Mouse (Mus musculus) limb, embryonic 10.5 days (tissue): ENCODE measurements at regions not wholly inside any gene's neighbourhood (a gene's known extent, or its start where the extent isn't known, plus 50 kb on each side); places are given as distances from the start of the nearest gene placed in this dataset.

Source experiments
- DNase-seq: peaks from one replicate; pipeline ENCODE4 v3.0.0-alpha.2; 2017; ENCODE audit warnings: low spot score
- H3K27ac ChIP-seq: fragments of 300-500 bp; sonication (generic); 2 replicates; pipeline ENCODE4 v1.5.1; 2016; ENCODE audit warnings: mild to moderate bottlenecking
- H3K27me3 ChIP-seq: fragments of 300-500 bp; sonication (generic); 2 replicates; pipeline ENCODE4 v1.6.1; 2016; ENCODE audit warnings: low read depth, mild to moderate bottlenecking; ENCODE audit not compliant: poor library complexity, severe bottlenecking
- H3K36me3 ChIP-seq: fragments of 300-500 bp; sonication (generic); 2 replicates; pipeline ENCODE4 v1.6.1; 2016; ENCODE audit warnings: mild to moderate bottlenecking, moderate library complexity
- H3K4me1 ChIP-seq: fragments of 300-500 bp; sonication (generic); 2 replicates; pipeline ENCODE4 v1.6.1; 2016
- H3K4me3 ChIP-seq: fragments of 300-500 bp; sonication (generic); 2 replicates; pipeline ENCODE4 v1.5.1; 2016; ENCODE audit warnings: mild to moderate bottlenecking, moderate library complexity
- H3K9me3 ChIP-seq: fragments of 300-500 bp; sonication (generic); replicated peaks from 2 replicates; pipeline ENCODE4 v1.6.1; 2016; ENCODE audit warnings: mild to moderate bottlenecking
- WGBS: fragments of 180-500 bp; shearing (Covaris S2); methylation state at CpG from one replicate; pipeline ENCODE4 v1.1.7; 2016; 5-methylcytosine and 5-hydroxymethylcytosine counted together

- no peak overlapping the region for H3K4me3 ChIP-seq
- peak; percentile 32 for DNase-seq
- no peaks in the 10 kb centered on the region for H3K9me3 ChIP-seq
- H3K27me3 ChIP-seq = no peaks in the 10 kb centered on the region
- H3K36me3 ChIP-seq = no peaks in the 10 kb centered on the region
- no peak overlapping the region for H3K27ac ChIP-seq
- H3K4me1 ChIP-seq = peaks cover 13% of the 10 kb centered on the region
- WGBS = 39% methylated on average over 7 of the region's 7 CpGs
These were observed 52.1 kb downstream of the Sst start for GRCm38 (mm10) chr16:23838696-23839095.

- no peak overlapping the region for H3K27ac ChIP-seq
- H3K9me3 ChIP-seq = no peaks in the 10 kb centered on the region
- no peak for DNase-seq
- peaks cover 15% of the 10 kb centered on the region for H3K4me1 ChIP-seq
- H3K4me3 ChIP-seq = no peak overlapping the region
- H3K27me3 ChIP-seq = no peaks in the 10 kb centered on the region
- WGBS = 74% methylated on average over 2 of the region's 2 CpGs
- no peaks in the 10 kb centered on the region for H3K36me3 ChIP-seq
These were observed 52.6 kb downstream of the Sst start for GRCm38 (mm10) chr16:23838114-23838513.

GRCm38 (mm10) chr16:23834991-23835390 is 55.8 kb downstream of the Sst start:
- H3K27me3 ChIP-seq = no peaks in the 10 kb centered on the region
- H3K9me3 ChIP-seq = no peaks in the 10 kb centered on the region
- H3K36me3 ChIP-seq = no peaks in the 10 kb centered on the region
- no peak overlapping the region for H3K4me3 ChIP-seq
- WGBS = 84% methylated on average over 4 of the region's 4 CpGs
- H3K4me1 ChIP-seq = peaks cover 12% of the 10 kb centered on the region
- no peak for DNase-seq
- no peak overlapping the region for H3K27ac ChIP-seq

DNA sequence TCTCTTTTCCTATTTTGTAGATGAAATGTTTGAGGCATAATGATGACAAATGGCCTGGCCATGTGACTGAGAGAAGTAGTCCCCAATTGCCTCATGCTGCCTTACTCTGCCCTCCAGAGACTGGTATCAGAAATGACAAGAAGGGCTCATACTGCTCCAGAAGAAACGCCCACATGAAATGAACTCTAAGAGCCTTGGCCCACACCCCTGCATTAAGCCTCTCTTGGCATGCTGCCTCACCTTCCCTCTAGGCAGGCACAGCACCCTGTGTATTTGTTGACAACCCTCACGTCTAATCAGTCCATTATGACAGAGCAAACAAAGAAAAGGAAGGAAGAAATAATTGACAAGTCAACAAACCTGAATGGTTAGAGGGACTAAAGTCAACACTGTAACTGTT is 57.2 kb downstream of the Sst start:
- Histone ChIP-seq H3K27me3 (no peaks in the 10 kb centered on the region), H3K36me3 (no peaks in the 10 kb centered on the region), H3K4me1 (peaks cover 7% of the 10 kb centered on the region), H3K4me3 (no peak overlapping the region), H3K9me3 (no peaks in the 10 kb centered on the region), H3K27ac (no peak overlapping the region)
- 83% methylated on average over 2 of the region's 2 CpGs for WGBS
- DNase-seq = no peak

GRCm38 (mm10) chr16:23833042-23833423 is 57.7 kb downstream of the Sst start:
- H3K27ac ChIP-seq = no peak overlapping the region
- H3K4me3 ChIP-seq = no peak overlapping the region
- H3K9me3 ChIP-seq = no peaks in the 10 kb centered on the region
- WGBS = 66% methylated on average over 2 of the region's 2 CpGs
- peaks cover 4% of the 10 kb centered on the region; the same call in 1 of the 2 replicates for H3K4me1 ChIP-seq
- H3K36me3 ChIP-seq = no peaks in the 10 kb centered on the region
- H3K27me3 ChIP-seq = no peaks in the 10 kb centered on the region
- DNase-seq = no peak

- H3K4me3 ChIP-seq = no peak overlapping the region
- H3K4me1 ChIP-seq = peaks cover 4% of the 10 kb centered on the region; the same call in 1 of the 2 replicates
- no peaks in the 10 kb centered on the region for H3K27me3 ChIP-seq
- H3K9me3 ChIP-seq = no peaks in the 10 kb centered on the region
- DNase-seq = no peak
- no peak overlapping the region for H3K27ac ChIP-seq
- no peaks in the 10 kb centered on the region for H3K36me3 ChIP-seq
- WGBS = 79% methylated on average over 9 of the region's 9 CpGs
These were observed 58.2 kb downstream of the Sst start for GRCm38 (mm10) chr16:23832393-23833041.

- WGBS = 95% methylated on average over 5 of the region's 5 CpGs
These were observed 65.1 kb downstream of the Sst start for GRCm38 (mm10) chr16:23825662-23826061.

DNA sequence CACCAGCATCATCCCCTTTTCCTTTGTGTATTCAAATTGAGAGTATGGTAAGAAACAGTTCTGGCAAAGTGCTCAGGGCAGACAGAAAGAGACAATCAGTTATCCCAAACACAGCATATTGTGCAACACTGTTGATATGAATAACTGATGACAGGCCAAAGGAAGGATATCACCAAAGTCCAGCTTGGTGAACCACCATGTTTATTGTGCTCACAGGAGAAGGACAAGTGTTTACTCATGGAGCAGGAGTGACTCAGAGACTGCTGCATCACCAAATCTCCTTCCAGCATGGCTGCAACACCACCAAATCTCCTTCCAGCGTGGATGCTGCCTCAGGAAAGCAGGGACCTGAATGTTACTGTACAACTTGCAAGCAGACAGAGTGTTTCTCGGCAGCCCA is 105.5 kb downstream of the Sst start:
- Histone ChIP-seq H3K36me3 (no peaks in the 10 kb centered on the region), H3K9me3 (no peaks in the 10 kb centered on the region), H3K4me1 (peaks cover 7% of the 10 kb centered on the region), H3K27me3 (no peaks in the 10 kb centered on the region), H3K4me3 (no peak overlapping the region), H3K27ac (no peak overlapping the region)
- DNase-seq = no peak
- 89% methylated on average over 2 of the region's 2 CpGs for WGBS

More at GRCm38 (mm10) chr16:23825662-23826061, 65.1 kb downstream of the Sst start:
- no peak for DNase-seq
- Histone ChIP-seq H3K9me3 (no peaks in the 10 kb centered on the region), H3K27ac (no peak overlapping the region), H3K36me3 (no peaks in the 10 kb centered on the region), H3K4me3 (no peak overlapping the region), H3K27me3 (no peaks in the 10 kb centered on the region), H3K4me1 (no peaks in the 10 kb centered on the region)

GRCm38 (mm10) chr16:23784021-23784897 is 106.5 kb downstream of the Sst start:
- H3K4me1 ChIP-seq = peaks cover 11% of the 10 kb centered on the region
- no peaks in the 10 kb centered on the region for H3K9me3 ChIP-seq
- H3K36me3 ChIP-seq = no peaks in the 10 kb centered on the region
- 63% methylated on average over 6 of the region's 6 CpGs for WGBS
- H3K27ac ChIP-seq = no peak overlapping the region
- H3K4me3 ChIP-seq = no peak overlapping the region
- no peak for DNase-seq
- no peaks in the 10 kb centered on the region for H3K27me3 ChIP-seq

DNA sequence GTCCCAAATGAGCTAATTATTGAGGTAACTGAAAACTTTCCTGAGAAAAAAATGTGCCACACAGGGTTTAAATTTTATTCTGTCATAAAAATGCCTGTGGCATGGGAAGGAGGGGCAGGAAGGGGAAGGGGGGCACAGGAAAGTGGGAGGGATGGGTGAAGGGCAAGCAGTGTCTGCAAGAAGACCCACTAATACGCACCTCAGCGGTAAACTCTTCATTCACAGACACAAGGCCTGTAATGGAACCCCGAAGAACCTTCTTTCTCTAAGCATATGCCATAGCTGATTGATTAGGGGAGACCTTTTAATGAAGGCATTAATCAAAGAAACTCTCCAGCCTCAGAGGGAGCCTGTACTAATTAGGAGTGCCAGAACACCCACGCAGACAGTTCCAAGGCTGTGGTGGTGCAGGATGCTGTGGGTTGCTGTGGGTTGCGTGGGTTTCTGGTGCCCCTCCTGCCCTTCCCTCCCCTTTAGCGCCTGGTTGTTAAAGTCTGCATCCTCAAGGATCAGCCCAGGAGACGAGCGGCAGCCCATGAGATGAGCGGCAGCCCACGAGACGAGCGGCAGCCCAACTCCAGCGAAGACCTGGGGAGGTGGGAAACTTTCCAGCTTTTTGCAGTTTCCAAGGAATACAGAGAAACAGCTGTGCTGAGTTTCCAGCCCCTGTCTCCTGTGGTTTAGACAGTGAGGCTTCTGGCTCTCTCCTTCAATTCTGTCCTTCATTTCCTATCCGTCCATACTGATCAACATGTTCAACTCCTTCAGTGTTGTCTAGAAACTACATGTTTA is 110.1 kb downstream of the Sst start:
- 47% methylated on average over 14 of the region's 14 CpGs for WGBS
- Histone ChIP-seq H3K36me3 (no peaks in the 10 kb centered on the region), H3K27ac (0 out of 2 replicates have a peak overlapping the region, but pooled peaks have one; percentile 31), H3K27me3 (no peaks in the 10 kb centered on the region), H3K4me1 (peaks cover 17% of the 10 kb centered on the region), H3K4me3 (no peak overlapping the region), H3K9me3 (no peaks in the 10 kb centered on the region)
- DNase-seq = peak; percentile 32

DNA sequence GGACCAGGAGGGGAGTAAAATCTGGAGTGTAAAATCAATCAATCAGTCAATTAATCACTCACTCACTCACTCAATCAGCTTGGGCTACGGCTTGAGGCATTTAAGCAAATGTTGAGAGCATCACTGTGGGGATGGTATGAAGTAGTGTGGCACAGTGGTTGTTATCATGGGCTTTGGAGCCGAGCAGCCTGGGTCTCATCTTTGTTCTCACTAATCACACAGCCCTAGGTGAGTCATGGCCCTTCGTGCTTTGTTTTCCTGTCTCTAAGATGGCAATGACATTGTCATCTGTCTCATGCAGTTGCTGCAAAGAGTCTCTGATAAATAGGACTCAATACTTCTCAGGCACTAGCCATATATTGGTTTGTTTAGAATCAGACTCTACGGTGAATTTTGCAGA is 112.9 kb downstream of the Sst start:
- no peak for DNase-seq
- 60% methylated on average over 4 of the region's 4 CpGs for WGBS
- Histone ChIP-seq H3K27ac (no peak overlapping the region), H3K27me3 (no peaks in the 10 kb centered on the region), H3K9me3 (no peaks in the 10 kb centered on the region), H3K4me1 (peaks cover 17% of the 10 kb centered on the region), H3K4me3 (no peak overlapping the region), H3K36me3 (no peaks in the 10 kb centered on the region)

- H3K9me3 ChIP-seq = no peaks in the 10 kb centered on the region
- H3K36me3 ChIP-seq = no peaks in the 10 kb centered on the region
- no peak overlapping the region for H3K4me3 ChIP-seq
- no peak for DNase-seq
- H3K27ac ChIP-seq = no peak overlapping the region
- H3K4me1 ChIP-seq = peaks cover 17% of the 10 kb centered on the region
- WGBS = 41% methylated on average over 2 of the region's 2 CpGs
- no peaks in the 10 kb centered on the region for H3K27me3 ChIP-seq
These were observed 113.7 kb downstream of the Sst start for GRCm38 (mm10) chr16:23777041-23777440.

- 23% methylated on average over 1 of the region's 1 CpGs for WGBS
- H3K4me3 ChIP-seq = no peak overlapping the region
- H3K9me3 ChIP-seq = no peaks in the 10 kb centered on the region
- no peak for DNase-seq
- peaks cover 17% of the 10 kb centered on the region for H3K4me1 ChIP-seq
- no peaks in the 10 kb centered on the region for H3K36me3 ChIP-seq
- H3K27me3 ChIP-seq = no peaks in the 10 kb centered on the region
- no peak overlapping the region for H3K27ac ChIP-seq
These were observed 114.3 kb downstream of the Sst start for GRCm38 (mm10) chr16:23776501-23776900.
